Mouse (Mus musculus) heart, embryonic 16.5 days (tissue): ENCODE data around the gene Vamp8. TPM values are rescaled to one million over a fixed set of nuclear protein-coding genes. Genes with fewer than 3 reads are reported as not detected.

Source experiments
- ATAC-seq: fragments of 200-750 bp; cut with Nextera tagmentation; replicated peaks from 2 replicates; pipeline ENCODE4 v1.8.0; 2017; ENCODE audit warnings: moderate number of reproducible peaks; ENCODE audit not compliant: insufficient read depth, low FRiP score; ENCODE audit errors: extremely low read depth
- H3K27ac ChIP-seq: fragments of 300-500 bp; sonication (generic); 2 replicates; pipeline ENCODE4 v1.5.1; 2014; ENCODE audit warnings: mild to moderate bottlenecking, low read length, control low read depth, moderate library complexity
- H3K27me3 ChIP-seq: fragments of 300-500 bp; sonication (generic); 2 replicates; pipeline ENCODE4 v1.6.1; 2014; ENCODE audit warnings: low read length, mixed read lengths; ENCODE audit not compliant: control insufficient read depth, insufficient read depth
- H3K36me3 ChIP-seq: fragments of 300-500 bp; sonication (generic); 2 replicates; pipeline ENCODE4 v1.6.1; 2014; ENCODE audit not compliant: control insufficient read depth, insufficient read depth
- H3K4me1 ChIP-seq: fragments of 300-500 bp; sonication (generic); 2 replicates; pipeline ENCODE4 v1.6.1; 2014; ENCODE audit warnings: low read length, mixed read lengths; ENCODE audit not compliant: control insufficient read depth, insufficient read depth
- H3K4me2 ChIP-seq: fragments of 300-500 bp; sonication (generic); 2 replicates; pipeline ENCODE4 v1.6.1; 2014; ENCODE audit warnings: low read depth, mild to moderate bottlenecking, control low read depth, low read length
- H3K4me3 ChIP-seq: fragments of 300-500 bp; sonication (generic); 2 replicates; pipeline ENCODE4 v1.5.1; 2014; ENCODE audit warnings: mild to moderate bottlenecking, control low read depth, low read length
- H3K9ac ChIP-seq: fragments of 300-500 bp; sonication (generic); 2 replicates; pipeline ENCODE4 v1.6.1; 2014; ENCODE audit warnings: low read length, control low read depth
- H3K9me3 ChIP-seq: fragments of 300-500 bp; sonication (generic); replicated peaks from 2 replicates; pipeline ENCODE4 v1.6.1; 2016; ENCODE audit warnings: low read length; ENCODE audit not compliant: control insufficient read depth
- WGBS: fragments of 180-500 bp; shearing (Covaris S2); extraction: QIAGEN DNeasy Blood & Tissue Kit; methylation state at CpG from one replicate; pipeline ENCODE4 v1.1.7; 2014; 5-methylcytosine and 5-hydroxymethylcytosine counted together
- polyA plus RNA-seq: library from polyadenylated mRNA; unstranded; fragments of >200 nt; fragmentation: Nextera tagmentation; extraction: Ambion mirVana; gene quantifications from 2 replicates; pipeline ENCODE4 v1.2.1, GENCODE M21; 2015

Gene Vamp8
- polyA plus RNA-seq, 1 experiment from 2014 or later, result 134 TPM

DNA sequence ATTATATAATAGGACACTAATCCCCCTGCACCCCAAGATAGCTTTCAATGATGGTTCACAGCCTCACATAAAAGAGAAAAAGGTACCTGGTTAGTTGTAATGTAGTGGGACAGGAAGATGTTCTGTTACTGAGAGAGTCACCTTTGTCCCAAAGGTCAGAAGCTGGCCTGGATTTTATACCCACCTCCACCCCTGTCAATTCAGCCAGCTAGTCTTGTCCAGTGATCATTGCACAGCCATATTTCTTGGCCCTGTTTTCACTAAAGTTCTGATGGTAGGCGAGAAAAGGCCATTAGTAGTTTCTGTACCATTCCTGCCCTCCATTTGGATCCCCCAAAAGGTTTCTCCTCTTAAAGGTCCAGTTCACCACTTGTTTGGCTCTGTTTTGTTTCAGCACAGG lies 36.5 kb downstream of the Vamp8 start:
- Histone ChIP-seq H3K4me3 (no peak overlapping the region), H3K27ac (no peak overlapping the region), H3K9me3 (no peaks in the 10 kb centered on the region), H3K4me1 (peaks cover 21% of the 10 kb centered on the region), H3K27me3 (no peaks in the 10 kb centered on the region), H3K36me3 (peaks cover 16% of the 10 kb centered on the region), H3K4me2 (no peak overlapping the region), H3K9ac (no peak overlapping the region)
- no peak for ATAC-seq
- 86% methylated on average over 1 of the region's 1 CpGs for WGBS

- Histone ChIP-seq H3K9me3 (no peaks in the 10 kb centered on the region), H3K27ac (peak overlapping the region; percentile 11; the same call in 1 of the 2 replicates), H3K27me3 (no peaks in the 10 kb centered on the region), H3K4me2 (no peak overlapping the region), H3K36me3 (peaks cover 10% of the 10 kb centered on the region), H3K4me3 (no peak overlapping the region), H3K4me1 (peaks cover 28% of the 10 kb centered on the region), H3K9ac (no peak overlapping the region)
- ATAC-seq, result no peak
- WGBS, result 42% methylated on average over 5 of the region's 5 CpGs
These were observed 37.7 kb downstream of the Vamp8 start for GRCm38 (mm10) chr6:72352636-72353405.

DNA sequence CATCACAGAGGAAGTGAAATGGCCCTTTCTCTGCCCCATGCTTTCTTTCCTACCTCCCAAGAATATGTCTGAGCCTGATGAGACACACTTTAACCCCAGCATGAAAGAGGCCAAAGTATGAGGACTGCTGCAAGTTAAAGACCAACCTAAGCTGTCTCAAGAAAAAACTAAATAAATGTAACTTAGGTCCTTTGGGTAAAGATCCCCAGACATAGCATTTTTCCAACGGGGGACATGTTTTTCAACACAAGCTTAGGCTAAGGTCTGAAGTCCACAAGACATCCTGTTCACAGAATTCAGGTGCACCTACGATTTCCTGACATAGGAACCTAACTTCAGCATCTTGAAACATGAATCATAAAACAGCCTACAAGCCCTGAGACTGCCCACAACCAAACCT lies 40.3 kb downstream of the Vamp8 start:
- H3K4me1 ChIP-seq, result peaks cover 34% of the 10 kb centered on the region
- H3K27ac ChIP-seq, result no peak overlapping the region
- 86% methylated on average over 2 of the region's 2 CpGs for WGBS
- no peak overlapping the region for H3K4me2 ChIP-seq
- no peaks in the 10 kb centered on the region for H3K9me3 ChIP-seq
- ATAC-seq, result no peak
- H3K36me3 ChIP-seq, result peaks cover 10% of the 10 kb centered on the region
- no peaks in the 10 kb centered on the region for H3K27me3 ChIP-seq
- no peak overlapping the region for H3K9ac ChIP-seq
- no peak overlapping the region for H3K4me3 ChIP-seq

DNA sequence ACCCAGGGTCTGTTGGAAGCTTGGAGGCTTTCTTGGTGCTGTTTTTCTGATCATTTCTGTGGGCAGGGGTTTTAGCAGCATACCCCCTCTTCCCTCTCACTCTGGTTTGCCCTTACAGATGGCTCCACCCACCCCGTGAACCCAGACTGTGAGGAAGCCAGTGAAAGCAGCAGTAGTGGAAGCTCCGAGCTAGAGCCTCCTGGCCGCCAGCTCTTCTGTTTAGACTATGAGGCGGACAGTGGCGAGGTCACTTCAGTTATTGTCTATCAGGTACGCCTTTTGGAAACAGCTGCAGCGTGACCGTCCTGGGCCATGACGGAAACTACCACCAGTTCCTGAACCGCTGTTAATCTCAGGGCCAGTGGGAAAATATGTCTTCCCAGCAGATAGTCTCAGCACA lies 42.1 kb downstream of the Vamp8 start:
- no peak overlapping the region for H3K27ac ChIP-seq
- ATAC-seq, result no peak
- WGBS, result 78% methylated on average over 10 of the region's 10 CpGs
- H3K4me1 ChIP-seq, result peaks cover 37% of the 10 kb centered on the region
- H3K9ac ChIP-seq, result peak overlapping the region; percentile 95
- H3K27me3 ChIP-seq, result no peaks in the 10 kb centered on the region
- H3K4me3 ChIP-seq, result peak overlapping the region; percentile 65; the same call in 1 of the 2 replicates
- H3K9me3 ChIP-seq, result no peaks in the 10 kb centered on the region
- H3K4me2 ChIP-seq, result peak overlapping the region; percentile 88
- H3K36me3 ChIP-seq, result peaks cover 10% of the 10 kb centered on the region

DNA sequence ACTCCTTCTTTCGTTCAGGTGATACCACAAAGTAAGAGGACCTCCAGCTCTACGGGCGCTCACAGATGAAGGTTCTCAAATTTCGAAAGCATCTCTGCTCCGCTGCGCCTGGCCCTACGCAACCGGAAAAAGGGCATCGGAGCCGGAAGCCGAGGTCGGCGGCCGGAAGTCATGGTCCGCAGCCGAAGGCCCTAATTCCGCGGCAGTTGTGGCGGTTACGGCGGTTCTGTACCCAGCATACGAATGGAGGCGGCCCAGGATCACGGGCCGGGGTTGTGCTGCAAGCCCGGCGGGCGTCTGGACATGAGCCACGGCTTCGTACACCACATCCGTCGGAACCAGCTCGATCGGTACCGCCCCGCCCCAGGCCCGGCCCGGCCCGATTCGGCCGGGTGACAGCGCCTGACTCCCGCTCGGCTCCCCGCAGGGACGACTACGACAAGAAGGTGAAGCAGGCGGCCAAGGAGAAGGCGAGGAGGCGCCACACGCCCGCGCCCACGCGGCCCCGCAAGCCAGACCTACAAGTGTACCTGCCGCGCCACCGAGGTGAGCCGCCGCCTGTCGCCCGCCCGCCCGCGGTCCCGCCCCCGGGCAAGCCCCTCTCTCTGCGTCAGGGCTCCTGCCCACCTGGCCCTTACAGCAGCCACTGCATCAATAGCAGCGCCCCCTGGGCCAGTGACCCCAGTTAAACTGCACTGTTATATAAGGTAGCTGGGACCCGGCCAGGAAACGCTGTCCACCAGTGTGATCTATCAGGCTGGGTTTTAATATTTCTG lies 43.1 kb downstream of the Vamp8 start, which contains the start of gene 0610030E20Rik:
0610030E20Rik (plus strand) TSS at position 152 of the 776 bp plus-strand sequence.
- peak within 1 kb of the TSS; percentile 85 for H3K27ac ChIP-seq
- peaks cover 29% of the 10 kb centered on the region for H3K4me1 ChIP-seq
- H3K4me2 ChIP-seq, result peak within 1 kb of the TSS; percentile 88
- H3K9me3 ChIP-seq, result no peaks in the 10 kb centered on the region
- H3K36me3 ChIP-seq, result peaks cover 10% of the 10 kb centered on the region
- H3K4me3 ChIP-seq, result peak within 1 kb of the TSS; percentile 65
- peak; percentile 69 for ATAC-seq
- H3K9ac ChIP-seq, result peak within 1 kb of the TSS; percentile 95
- no peaks in the 10 kb centered on the region for H3K27me3 ChIP-seq
- under 1% methylated on average over 72 of the region's 72 CpGs for WGBS

DNA sequence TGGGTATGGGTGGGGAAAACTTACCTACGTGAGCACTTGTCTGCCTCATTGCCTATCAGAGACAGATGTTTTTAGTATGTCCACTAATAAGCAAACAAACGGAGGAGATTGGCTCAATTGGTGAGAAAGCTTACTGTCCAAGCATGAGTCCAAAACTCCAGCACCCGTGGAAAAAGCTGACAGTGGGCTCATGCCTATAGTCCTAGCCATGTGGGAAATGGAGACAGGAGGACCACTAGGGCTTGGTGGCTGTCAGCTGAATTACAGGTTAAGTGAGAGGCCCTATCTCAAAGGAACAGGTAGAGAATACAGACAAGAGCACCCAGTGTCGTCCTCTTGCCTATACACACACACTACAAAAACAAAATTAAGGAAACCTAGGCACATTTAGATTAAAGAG lies 44.2 kb downstream of the Vamp8 start:
- Histone ChIP-seq H3K9ac (no peak overlapping the region), H3K4me3 (no peak overlapping the region), H3K27me3 (no peaks in the 10 kb centered on the region), H3K4me2 (no peak overlapping the region), H3K4me1 (peaks cover 27% of the 10 kb centered on the region), H3K27ac (no peak overlapping the region), H3K9me3 (no peaks in the 10 kb centered on the region), H3K36me3 (peaks cover 10% of the 10 kb centered on the region)
- WGBS, result 84% methylated on average over 4 of the region's 4 CpGs
- ATAC-seq, result no peak

DNA sequence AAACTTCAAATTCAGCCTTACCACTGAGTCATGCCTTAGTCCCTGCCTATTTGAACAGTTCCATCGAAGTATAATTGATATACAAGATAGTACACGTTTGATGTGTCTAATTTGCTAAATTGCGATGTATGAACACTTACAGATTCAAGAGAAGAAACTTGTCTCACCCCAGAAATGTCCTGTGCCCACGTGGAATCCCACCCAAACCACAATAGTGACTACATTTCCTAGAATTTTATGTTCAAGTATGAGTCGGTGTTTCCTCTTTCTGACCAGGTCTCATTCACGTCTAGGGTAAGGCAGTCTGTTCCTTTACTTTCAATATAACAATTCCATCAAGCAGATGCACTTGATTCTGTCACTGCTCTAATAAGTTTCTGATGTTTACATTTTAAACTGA lies 44.9 kb downstream of the Vamp8 start:
- H3K9ac ChIP-seq, result peak overlapping the region; percentile 94
- 35% methylated on average over 6 of the region's 6 CpGs for WGBS
- H3K9me3 ChIP-seq, result no peaks in the 10 kb centered on the region
- H3K27me3 ChIP-seq, result no peaks in the 10 kb centered on the region
- peaks cover 10% of the 10 kb centered on the region for H3K36me3 ChIP-seq
- H3K27ac ChIP-seq, result peak overlapping the region; percentile 83
- H3K4me3 ChIP-seq, result peak overlapping the region; percentile 94
- H3K4me2 ChIP-seq, result peak overlapping the region; percentile 93
- H3K4me1 ChIP-seq, result peaks cover 27% of the 10 kb centered on the region
- ATAC-seq, result no peak

DNA sequence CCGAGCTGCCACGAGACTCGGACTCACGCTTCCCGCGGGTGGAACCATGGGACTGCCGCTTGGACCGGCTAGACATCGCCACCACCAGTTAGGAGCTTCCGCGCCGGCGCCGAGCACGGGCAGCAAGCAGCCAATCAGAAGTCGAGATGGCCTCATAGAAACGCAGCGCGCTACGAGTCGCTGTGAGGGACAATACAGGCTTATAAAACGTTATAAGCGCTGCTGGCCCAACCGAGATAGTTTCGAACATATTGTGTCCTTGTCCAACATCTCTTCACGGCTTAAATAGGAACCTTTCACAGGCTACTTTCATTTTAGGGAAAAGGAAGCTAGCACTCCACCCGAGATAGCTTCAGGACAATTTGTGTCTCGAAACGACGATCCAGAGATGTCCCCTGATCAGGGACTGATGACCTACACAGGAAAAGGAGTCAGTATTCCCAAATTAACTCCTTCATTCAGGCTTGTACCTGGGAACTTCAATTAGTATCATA lies 45.4 kb downstream of the Vamp8 start, which contains the start of gene Usp39:
Usp39 (minus strand) TSS at position 111 of the 494 bp plus-strand sequence.
- under 1% methylated on average over 30 of the region's 30 CpGs for WGBS
- ATAC-seq, result peak; percentile 78
- peak within 1 kb of the TSS; percentile 93 for H3K4me2 ChIP-seq

More for the DNA sequence above, 45.4 kb downstream of the Vamp8 start, which contains the start of gene Usp39:
- H3K9ac ChIP-seq, result peak within 1 kb of the TSS; percentile 94
- H3K27me3 ChIP-seq, result no peaks in the 10 kb centered on the region
- peaks cover 27% of the 10 kb centered on the region for H3K4me1 ChIP-seq
- H3K9me3 ChIP-seq, result no peaks in the 10 kb centered on the region
- H3K27ac ChIP-seq, result peak within 1 kb of the TSS; percentile 83
- peaks cover 5% of the 10 kb centered on the region for H3K36me3 ChIP-seq
- H3K4me3 ChIP-seq, result peak within 1 kb of the TSS; percentile 94
